ENCODE assay signal across 22 mouse cellular contexts in the genomic region with DNA sequence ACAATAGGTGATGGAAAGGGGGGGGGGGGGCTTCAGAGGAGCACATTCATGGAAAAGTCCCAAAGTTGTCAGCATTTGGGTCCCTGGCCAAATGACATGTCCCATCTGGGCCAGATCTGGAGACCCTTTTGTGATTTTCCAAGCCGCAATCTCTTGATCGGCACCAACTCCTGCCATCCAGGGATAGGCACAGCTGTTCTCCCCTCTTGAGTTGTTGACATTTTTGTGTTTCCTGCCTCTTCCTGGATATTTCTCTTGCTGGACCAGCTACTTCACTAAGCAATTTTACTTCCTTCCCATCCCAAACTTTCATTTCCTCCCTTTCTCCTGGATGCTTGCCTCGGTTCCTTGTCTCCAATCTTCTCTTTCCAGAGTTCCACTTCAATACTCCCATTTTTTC.
DNase-seq lines count a peak whose midpoint lies in the region; ATAC-seq and TF ChIP-seq lines count a peak whose summit lies in the region.
"Had no signal": no experiment of that assay in that cellular context is flagged by ENCODE, and none has a peak within 500 bp of the region (broad histone marks: within the 10 kb centered on the region; RNA-seq: fewer than 3 reads in every experiment).

No protein-coding gene starts in this region.

- no peak for ATAC-seq in lung, embryonic 14.5 days (ENCODE audit: insufficient read depth)
- peak; percentile 30; the same call in 1 of the 2 replicates for ATAC-seq in lung, postnatal 0 days
- ATAC-seq: activated CD4-positive, CD25-positive, alpha-beta regulatory T cell, adult 4 months; forebrain, embryonic 13.5 days; forebrain, embryonic 16.5 days had no signal

- TF ChIP-seq POLR2A in lung, adult 2 months (IDR thresholded peaks at IDR 0.05; ENCODE audit: borderline replicate concordance, extremely low read depth, low read depth, low read length) = no peak

- TF ChIP-seq CTCF in lung, embryonic 14.5 days (IDR thresholded peaks at IDR 0.05; ENCODE audit: low read depth) = no peak
- TF ChIP-seq CTCF in lung, adult 2 months (IDR thresholded peaks at IDR 0.05; ENCODE audit: insufficient read depth, low read length) = no peak
- no peak for TF ChIP-seq CTCF in lung, postnatal 0 days (IDR thresholded peaks at IDR 0.05)

- no peaks in the 10 kb centered on the region for H3K36me3 ChIP-seq in lung, embryonic 14.5 days (ENCODE audit: insufficient read depth)
- no peaks in the 10 kb centered on the region for H3K36me3 ChIP-seq in lung, postnatal 0 days (ENCODE audit: insufficient read depth, low read length)
- H3K36me3 ChIP-seq: forebrain, embryonic 10.5 days; hindbrain, embryonic 12.5 days; hindbrain, embryonic 15.5 days had no signal

- no peaks in the 10 kb centered on the region for H3K27me3 ChIP-seq in lung, embryonic 14.5 days (ENCODE audit: insufficient read depth, low read length)
- no peaks in the 10 kb centered on the region for H3K27me3 ChIP-seq in lung, postnatal 0 days (replicated peaks; ENCODE audit: insufficient read depth, low read length)
- H3K27me3 ChIP-seq: forebrain, embryonic 13.5 days; hindbrain, embryonic 12.5 days; hindbrain, embryonic 15.5 days had no signal

- H3K4me3 ChIP-seq in lung, embryonic 14.5 days (ENCODE audit: low read depth, low read length) = no peak overlapping the region
- no peak overlapping the region for H3K4me3 ChIP-seq in lung, adult 2 months (replicated peaks; ENCODE audit: extremely low read depth, low read depth, low read length)
- no peak overlapping the region for H3K4me3 ChIP-seq in lung, postnatal 0 days (ENCODE audit: low read depth, low read length)
- H3K4me3 ChIP-seq: forebrain, embryonic 10.5 days; forebrain, embryonic 13.5 days; heart, adult 2 months; hindbrain, embryonic 12.5 days; hindbrain, embryonic 15.5 days had no signal

- DNase-seq in heart, adult 11 months = peak; percentile 43
- no peak for DNase-seq in heart, adult 9 months (ENCODE audit: low spot score in 2 of 2)
- DNase-seq in lung, embryonic 14.5 days = peak; percentile 30
- no peak for DNase-seq in lung, adult 2 months
- DNase-seq in lung, postnatal 0 days (ENCODE audit: low spot score) = peak; percentile 13
- peak; percentile 34 for DNase-seq in lung, postnatal 25 days (ENCODE audit: low spot score)
- no peak for DNase-seq in gastrocnemius, postnatal 4 days (ENCODE audit: low spot score in 2 of 2)
- DNase-seq in thymus, postnatal 4 days = no peak
- DNase-seq: adrenal gland, adult 8-10 months; adrenal gland, postnatal 25 days; cerebellum, adult 18-20 months; cerebellum, adult 9-10 months; cerebellum, postnatal 14 days; gastrocnemius, postnatal 10 days; heart, adult 2 months had no signal

- peak; percentile 53; the same call in 1 of the 2 replicates for TF ChIP-seq EP300 in lung, postnatal 0 days (IDR thresholded peaks at IDR 0.05)

- H3K4me2 ChIP-seq in lung, embryonic 14.5 days = no peak overlapping the region
- H3K4me2 ChIP-seq in lung, postnatal 0 days (replicated peaks; ENCODE audit: low read depth, low read length) = no peak overlapping the region
- H3K4me2 ChIP-seq: forebrain, embryonic 13.5 days; heart, embryonic 11.5 days; hindbrain, embryonic 12.5 days; hindbrain, embryonic 15.5 days had no signal

- H3K27ac ChIP-seq in lung, embryonic 14.5 days (ENCODE audit: low read depth) = no peak overlapping the region
- no peak overlapping the region for H3K27ac ChIP-seq in lung, postnatal 0 days (ENCODE audit: low read length)
- H3K27ac ChIP-seq: forebrain, embryonic 10.5 days; forebrain, embryonic 13.5 days; heart, adult 2 months; hindbrain, embryonic 12.5 days; hindbrain, embryonic 15.5 days had no signal

- no peak overlapping the region for H3K9ac ChIP-seq in lung, embryonic 14.5 days
- H3K9ac ChIP-seq in lung, postnatal 0 days (replicated peaks; ENCODE audit: low read depth) = no peak overlapping the region
- H3K9ac ChIP-seq: forebrain, embryonic 13.5 days; hindbrain, embryonic 12.5 days; hindbrain, embryonic 15.5 days had no signal

- no peaks in the 10 kb centered on the region for H3K4me1 ChIP-seq in lung, embryonic 14.5 days (ENCODE audit: insufficient read depth)
- H3K4me1 ChIP-seq in lung, adult 2 months (ENCODE audit: control insufficient read depth, insufficient read depth, low read length) = peaks cover 10% of the 10 kb centered on the region
- H3K4me1 ChIP-seq in lung, postnatal 0 days (ENCODE audit: insufficient read depth, low read depth, low read length) = no peaks in the 10 kb centered on the region
- H3K4me1 ChIP-seq: forebrain, embryonic 10.5 days; forebrain, embryonic 13.5 days; hindbrain, embryonic 12.5 days had no signal

- WGBS in lung, embryonic 14.5 days = 59% methylated on average over 3 of the region's 3 CpGs
- 51% methylated on average over 3 of the region's 3 CpGs for WGBS in lung, adult 2 months
- WGBS in lung, postnatal 0 days = 54% methylated on average over 3 of the region's 3 CpGs

- no peaks in the 10 kb centered on the region for H3K9me3 ChIP-seq in lung, embryonic 14.5 days (ENCODE audit: low read depth, low read length)
- H3K9me3 ChIP-seq in lung, postnatal 0 days (ENCODE audit: low read length) = no peaks in the 10 kb centered on the region
- H3K9me3 ChIP-seq: forebrain, embryonic 10.5 days; forebrain, embryonic 13.5 days; hindbrain, embryonic 12.5 days; hindbrain, embryonic 15.5 days had no signal

Comparison
In these comparisons a context has a peak if more than half of its experiments do, and no peak if none do; other contexts are left out.
1. DNase-seq: peak in heart, adult 11 months (single experiment), lung, embryonic 14.5 days (single experiment), lung, postnatal 0 days (single experiment) and lung, postnatal 25 days (single experiment); none in heart, adult 9 months (0 of 2), lung, adult 2 months (single experiment), gastrocnemius, postnatal 4 days (0 of 2) and thymus, postnatal 4 days (single experiment).